Mouse (Mus musculus): Measurements from ENCODE around the gene Gtse1.
"Not testable (repeated sequence)": the region's sequence is repeated elsewhere in the genome, so short reads cannot be mapped to it uniquely, and the experiment has no call there.

The Gtse1 gene

DNA sequence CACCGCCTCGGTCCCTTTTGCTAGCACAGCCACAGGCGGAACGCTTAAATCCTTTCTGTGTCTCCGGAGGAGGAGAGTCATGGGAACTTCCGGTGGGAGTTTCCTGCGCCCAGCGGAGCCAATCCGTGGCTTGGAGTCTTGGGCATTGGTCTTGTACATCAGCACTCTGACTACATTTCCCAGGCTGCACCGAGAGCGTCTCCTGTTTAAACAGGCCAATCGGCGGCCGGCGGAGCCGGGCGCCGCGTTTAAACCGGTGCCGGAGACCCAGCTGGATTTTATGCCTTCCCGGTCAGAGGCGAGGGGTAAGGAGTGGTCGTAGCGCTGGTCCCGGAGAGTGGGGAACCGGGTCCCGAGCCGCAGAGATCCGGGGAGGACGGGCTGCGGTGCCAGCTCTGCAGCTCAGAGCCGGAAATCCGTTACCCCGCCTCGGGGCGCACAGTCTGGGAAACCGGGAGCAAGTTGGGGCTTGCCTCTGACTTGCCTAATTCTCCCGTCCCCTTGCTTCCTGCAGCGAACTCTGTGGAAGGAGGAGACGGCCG is at the start of gene Gtse1:
TSS of gene Gtse1 (plus strand) at position 256 of the 542 bp plus-strand sequence.
- peak; percentile 96 for DNase-seq (ENCODE audit: low spot score)

- no peak for DNase-seq (ENCODE audit: low spot score)
These were observed 49.1 kb upstream of the Gtse1 start for GRCm38 (mm10) chr15:85810462-85810805.

DNA sequence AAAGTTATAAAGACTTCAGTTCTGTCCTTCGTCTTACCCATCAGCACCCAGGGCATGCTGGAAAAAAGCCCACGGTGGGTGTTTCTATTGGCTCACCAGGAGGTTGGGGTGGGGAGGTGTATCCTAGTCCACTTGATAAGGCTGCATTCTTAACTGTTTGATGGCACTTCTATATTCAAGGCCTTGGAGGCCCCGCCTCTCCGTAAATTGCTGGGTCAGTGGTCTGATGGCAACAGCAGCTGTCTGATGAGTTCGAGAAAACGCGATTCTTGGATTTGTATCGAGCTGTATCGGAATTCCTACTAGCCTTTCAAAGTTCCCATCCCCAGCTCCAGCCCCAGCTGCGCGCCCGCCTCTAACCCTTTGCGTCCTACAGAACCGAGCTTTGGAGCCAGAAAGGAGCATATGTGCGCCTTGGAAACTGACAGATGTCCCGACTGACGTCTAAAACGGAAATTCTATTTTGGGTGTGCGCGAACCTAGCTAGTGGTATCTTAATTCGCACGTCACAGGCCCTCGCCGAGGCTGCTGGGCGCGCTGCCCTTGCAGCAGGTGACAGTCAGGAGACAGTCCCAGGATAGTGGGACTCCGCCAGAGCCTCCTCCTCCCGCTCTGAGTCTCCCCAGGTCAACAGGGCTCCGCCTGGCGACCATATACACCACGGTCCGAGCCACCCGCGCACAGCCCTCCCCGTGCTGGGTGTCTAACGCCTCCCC is 48.6 kb upstream of the Gtse1 start:
- peak; percentile 41 for DNase-seq (ENCODE audit: low spot score)

DNA sequence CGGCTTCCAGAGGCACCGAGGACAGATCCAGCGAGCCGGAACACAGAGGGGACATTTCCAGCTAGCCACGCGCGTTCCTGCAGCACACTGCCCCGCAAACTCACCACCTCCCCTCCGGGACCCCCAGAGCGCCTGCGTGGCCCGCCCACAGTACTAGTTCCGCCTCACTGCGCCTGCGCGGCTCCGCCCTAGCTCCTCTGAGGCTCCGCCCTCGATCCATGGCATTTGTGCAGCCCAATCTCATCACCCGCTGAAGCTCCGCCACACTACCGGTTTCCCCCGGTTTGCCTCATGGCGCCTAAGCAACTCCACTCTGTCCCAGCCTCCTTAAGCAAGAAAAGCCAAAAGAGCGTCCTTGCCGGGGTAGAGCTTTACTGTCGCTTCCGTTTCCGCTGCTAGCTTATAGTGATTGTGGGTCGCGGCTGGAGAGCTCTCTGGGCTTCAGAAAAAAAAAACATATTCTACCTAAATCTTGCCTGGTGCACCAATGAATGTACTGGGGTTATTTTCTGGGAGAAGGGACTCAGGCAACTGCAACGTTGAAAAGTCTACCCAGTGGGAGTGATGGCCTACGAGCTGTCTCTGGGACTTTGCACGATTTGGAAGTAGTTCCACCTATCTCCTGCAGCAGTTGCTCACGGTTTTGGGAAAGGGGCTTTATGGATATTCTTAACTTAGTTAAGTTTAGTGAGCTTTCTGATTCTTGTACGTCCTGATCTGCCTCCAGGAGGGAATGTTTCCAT is 47.8 kb upstream of the Gtse1 start, which contains the start of gene Cdpf1:
TSS of gene Cdpf1 (minus strand) at position 163 of the 743 bp plus-strand sequence.
- DNase-seq (ENCODE audit: low spot score), result peak; percentile 96

DNA sequence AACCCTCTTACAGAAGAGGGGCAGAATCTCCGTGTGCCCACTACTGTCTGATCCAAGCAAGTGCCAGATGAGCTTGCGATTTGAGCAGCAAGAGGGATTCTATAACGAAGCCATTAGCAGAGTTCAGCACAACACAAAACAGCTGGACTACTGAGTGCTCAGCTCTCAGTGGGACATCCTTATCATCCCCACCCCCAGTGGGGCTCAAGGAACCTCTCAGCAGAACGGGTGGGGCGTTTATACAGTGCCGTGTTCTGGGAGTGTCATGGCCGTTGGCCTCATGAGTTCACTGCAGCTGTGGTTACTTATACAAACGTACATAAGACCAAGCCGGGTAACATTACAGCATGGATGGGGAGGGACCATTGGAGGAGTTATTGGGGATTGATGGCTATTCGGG is 46.1 kb upstream of the Gtse1 start:
- no peak for DNase-seq (ENCODE audit: low spot score)

DNA sequence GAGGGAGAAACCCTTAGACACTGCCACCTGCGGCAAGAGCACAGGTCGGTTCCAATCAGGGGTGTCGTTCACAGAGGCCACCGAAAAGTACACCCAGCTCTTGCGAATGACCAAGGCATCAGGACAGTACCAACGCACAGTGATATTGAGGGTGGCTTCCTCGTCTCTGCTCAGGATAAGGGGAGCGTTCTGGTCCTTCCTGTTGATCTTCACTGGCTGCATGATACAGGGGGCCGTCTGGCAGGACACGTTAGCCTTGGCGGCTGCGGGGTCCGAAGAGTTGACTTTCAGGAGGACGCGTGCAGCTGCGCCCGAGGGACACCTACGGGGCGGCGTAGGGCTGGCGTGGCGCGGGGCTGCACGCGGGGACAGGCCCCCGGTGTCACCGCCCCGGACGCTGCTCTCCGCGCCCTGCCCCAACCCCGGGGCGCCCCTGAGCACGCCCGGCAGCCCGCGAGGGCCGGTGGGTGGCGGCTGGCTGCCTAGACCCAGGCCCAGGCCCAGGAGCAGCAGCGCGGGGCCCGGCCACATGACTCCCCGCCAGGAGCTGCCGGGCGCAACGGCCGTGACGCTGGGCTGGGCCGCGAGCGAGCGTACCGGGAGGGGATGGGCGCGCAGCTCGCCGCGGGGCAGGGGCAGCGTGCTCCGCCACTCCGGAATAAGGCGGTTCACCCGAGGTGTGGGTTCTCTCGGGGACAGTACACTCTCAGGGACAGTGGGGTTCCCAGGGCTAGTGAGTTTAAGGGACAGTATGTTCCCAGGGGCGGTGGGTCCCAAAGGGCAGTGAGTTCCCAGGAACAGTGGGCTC is 38.1 kb upstream of the Gtse1 start, which contains the start of gene Pkdrej:
TSS of gene Pkdrej (minus strand) at position 532 of the 808 bp plus-strand sequence.
- no peak for DNase-seq (ENCODE audit: low spot score)

DNA sequence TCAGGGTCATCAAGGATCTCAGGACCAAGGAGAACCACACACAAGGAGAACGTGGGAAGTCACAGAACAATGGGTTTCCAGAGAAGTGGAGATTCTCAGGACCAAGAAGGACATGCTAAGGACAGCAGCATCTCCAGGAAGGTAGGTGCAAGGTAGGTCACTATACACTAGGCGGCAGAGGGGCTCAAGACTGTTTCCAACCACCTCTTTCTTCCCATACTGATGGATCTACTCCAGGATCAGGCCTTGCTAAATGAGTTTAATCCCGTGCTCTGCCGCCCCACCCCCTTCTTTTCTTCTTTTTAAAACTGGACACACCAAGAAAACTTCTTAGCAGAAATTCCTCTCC is 37.6 kb upstream of the Gtse1 start:
- no peak for DNase-seq (ENCODE audit: low spot score)

DNA sequence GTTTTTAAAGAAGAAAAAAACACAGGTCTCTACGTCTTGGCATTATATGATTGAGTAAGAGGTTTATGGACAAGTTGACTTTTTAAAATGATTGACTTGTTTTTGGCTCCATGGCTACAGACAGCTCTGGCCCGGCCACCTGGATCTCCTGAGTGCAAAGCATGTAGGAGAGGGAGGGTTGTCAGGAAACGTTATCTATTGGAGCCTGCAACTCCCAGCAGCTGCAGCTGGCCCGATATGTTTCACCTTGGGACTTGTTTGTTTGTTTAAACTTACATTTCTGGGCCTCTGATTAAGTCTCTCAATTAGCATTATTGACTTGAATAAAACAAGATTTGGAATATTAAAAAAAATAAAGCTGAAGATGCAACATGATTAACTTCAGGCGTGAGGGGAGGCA is 32.9 kb upstream of the Gtse1 start:
- DNase-seq (ENCODE audit: low spot score), result no peak

GRCm38 (mm10) chr15:85828071-85828470 is 31.5 kb upstream of the Gtse1 start:
- DNase-seq (ENCODE audit: low spot score), result no peak

GRCm38 (mm10) chr15:85829470-85829869 is 30.1 kb upstream of the Gtse1 start:
- DNase-seq (ENCODE audit: low spot score), result no peak

DNA sequence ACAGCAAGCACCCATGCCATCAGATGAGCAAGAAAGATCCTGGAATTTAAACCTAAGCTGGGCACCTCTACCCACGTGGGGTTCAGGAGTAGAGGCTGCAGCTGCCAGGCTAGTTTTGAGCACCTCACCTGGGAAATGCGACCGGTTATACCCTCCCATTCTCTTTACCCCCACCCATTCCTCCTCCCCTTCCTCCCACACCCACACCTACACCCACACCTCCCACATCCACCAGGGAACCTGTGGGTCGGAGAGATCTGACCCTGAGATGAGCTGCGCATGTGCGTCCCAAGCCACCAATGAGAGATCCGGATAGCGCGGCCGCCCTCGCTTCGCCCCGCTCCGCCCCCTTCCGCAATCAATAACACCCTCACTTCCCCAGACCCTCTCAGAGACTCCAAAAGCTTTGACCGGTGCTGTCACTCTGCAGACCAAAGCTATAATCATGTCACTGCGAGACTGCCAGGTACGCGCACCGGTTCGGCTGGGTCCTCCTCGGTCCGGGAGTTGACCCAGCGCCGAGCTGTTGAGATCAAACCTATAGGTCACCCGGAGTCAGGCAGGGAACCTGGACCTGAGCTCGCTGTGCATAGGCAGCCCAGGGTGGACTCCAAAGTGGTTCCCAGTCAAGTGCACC is 27.5 kb upstream of the Gtse1 start, which contains the start of gene Ttc38:
TSS of gene Ttc38 (plus strand) at position 353 of the 637 bp plus-strand sequence.
- DNase-seq (ENCODE audit: low spot score), result peak; percentile 77

GRCm38 (mm10) chr15:85832599-85832998 is 26.9 kb upstream of the Gtse1 start:
- DNase-seq (ENCODE audit: low spot score), result no peak

DNA sequence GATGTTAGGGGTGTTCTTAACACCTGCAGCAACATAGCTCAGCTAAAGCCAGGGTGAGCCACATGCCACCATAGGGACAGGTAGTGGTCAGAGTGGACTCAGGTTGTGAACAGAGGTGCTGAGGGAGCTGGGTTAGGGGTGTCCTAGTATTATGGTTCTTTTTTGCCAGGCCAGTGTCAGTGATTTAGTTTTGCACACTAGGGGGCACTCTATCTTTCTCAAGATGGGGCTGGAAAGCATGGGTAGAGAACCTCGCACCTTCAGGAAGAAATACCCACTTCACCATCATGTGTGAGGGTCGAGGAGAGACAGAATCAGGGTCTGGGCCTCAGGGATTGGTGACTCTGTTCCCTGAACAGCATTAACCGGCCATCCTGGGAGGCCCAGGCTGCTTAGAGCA is 24.2 kb upstream of the Gtse1 start:
- DNase-seq (ENCODE audit: low spot score), result no peak

DNA sequence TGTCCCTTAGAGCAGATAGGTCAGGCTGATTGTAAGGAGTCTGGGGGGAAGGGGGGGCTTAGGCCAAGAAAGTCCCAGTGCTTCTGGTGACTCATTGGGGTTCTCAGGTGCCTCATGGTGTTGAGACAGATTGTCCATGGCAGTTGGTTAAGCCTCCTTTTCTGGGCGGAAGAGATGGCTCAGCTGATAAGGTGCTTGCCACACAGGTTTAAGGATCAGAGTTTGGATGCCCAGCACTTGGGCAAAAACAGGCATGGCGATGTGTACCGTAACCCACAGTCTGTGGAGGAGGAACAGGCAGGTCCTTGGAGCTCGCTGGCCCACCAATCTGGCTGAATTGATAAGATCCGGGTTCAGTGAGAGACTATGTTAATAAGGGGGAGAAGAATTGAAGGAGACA is 22.7 kb upstream of the Gtse1 start:
- no peak for DNase-seq (ENCODE audit: low spot score)

DNA sequence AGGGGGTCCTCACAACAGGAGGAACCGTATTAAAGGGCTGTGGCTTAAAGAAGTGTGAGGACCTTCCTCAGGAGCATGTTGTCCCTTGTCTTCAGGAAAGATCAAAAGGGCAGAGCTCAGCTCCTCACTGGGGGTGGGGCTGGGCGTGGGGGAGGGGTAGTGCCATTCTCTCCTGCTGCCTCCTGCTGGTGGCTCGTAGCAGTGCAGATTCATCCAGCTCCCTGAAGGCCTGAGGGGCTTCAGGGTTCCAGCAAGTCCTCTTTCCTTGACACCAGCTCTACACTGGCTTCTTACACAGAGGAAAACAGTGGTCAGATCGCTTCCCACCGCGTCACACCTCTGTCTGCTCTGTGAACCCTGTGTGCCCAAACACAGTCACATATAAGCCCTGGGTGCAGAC is 18.6 kb upstream of the Gtse1 start:
- DNase-seq (ENCODE audit: low spot score), result no peak

DNA sequence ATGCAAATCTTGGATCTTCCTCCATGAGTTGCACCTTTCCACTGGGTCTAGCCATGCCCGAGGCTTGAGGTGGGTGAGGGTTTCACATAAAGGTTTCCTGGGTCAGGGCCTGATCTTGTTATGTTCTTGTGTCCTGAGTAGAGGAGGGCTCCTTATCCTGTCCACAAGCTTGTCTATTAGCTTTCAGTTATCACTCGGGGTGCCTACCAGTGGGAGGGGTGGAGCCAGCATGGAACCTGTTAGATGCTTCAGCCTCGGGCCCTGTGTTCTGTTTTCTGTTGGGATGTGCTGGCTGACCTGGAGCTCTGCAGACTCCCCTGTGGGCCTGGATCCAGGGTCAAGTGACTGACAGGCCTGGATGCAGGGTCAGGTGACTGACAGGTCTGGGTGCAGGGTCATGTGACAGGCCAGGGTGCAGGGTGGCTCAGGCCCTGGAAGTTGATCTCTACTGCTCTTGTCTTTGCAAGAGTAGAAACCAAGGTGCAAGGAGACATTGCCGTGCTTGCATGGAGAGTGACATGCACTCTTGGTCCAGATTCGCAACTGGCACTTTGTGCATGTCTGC is 17.7 kb upstream of the Gtse1 start:
- no peak for DNase-seq (ENCODE audit: low spot score)

DNA sequence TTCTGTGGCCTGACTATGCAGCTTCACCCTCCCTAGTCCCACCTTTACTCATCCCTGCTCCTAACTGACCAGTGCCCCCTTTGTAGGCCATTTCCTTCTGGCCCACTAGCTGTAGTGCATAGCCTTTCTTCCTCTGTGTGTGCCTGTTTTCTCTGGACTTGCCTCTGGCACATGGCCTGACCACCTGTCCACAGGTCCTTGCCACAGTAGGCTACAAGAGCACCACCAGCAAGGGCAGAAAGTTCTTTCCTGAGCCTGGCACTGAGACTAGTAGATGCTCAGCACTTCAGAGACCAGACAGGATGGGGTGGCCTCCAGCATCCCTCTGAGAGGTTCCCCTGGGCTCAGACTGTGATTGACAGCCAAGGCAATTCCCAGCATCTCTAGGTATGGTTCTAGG is 14.5 kb upstream of the Gtse1 start:
- no peak for DNase-seq (ENCODE audit: low spot score)

DNA sequence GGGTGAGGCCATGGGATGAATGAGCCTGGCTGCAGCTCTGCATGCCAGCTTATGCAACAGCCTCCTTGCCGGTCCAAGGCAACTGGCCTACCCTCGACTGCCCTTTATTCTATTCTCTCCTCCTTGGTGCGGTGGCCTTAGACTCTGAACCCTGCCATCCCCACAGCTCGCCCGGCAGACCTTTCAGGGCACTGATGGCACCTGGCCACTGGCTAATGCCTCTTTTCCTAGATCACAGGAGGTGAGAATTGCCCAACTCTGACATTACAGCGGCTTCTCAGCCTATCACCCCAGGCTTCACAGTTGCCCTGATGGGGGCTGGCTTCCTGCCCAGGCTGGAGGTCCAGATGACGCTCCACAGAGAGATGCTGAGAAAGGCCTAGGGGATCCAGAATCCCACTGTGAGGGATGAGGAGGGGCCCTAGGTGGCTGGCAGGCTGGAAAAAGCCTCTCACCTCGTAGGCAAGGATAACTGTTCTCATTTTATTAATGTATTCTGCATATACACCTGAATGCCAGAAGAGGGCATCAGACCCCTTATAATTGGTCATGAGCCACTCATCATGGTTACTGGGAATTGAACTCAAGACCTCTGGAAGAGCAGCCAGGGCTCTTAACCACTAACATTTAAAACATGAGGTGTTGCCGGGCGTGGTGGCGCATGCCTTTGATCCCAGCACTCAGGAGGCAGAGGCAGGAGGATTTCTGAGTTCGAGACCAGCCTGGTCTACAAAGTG is 7.7 kb upstream of the Gtse1 start:
- no peak for DNase-seq (ENCODE audit: low spot score)

- DNase-seq (ENCODE audit: low spot score), result no peak
These were observed 510 bp upstream of the Gtse1 start for GRCm38 (mm10) chr15:85858980-85859489.

GRCm38 (mm10) chr15:85865913-85866312 is 6.4 kb downstream of the Gtse1 start:
- DNase-seq (ENCODE audit: low spot score), result not testable (repeated sequence)

DNA sequence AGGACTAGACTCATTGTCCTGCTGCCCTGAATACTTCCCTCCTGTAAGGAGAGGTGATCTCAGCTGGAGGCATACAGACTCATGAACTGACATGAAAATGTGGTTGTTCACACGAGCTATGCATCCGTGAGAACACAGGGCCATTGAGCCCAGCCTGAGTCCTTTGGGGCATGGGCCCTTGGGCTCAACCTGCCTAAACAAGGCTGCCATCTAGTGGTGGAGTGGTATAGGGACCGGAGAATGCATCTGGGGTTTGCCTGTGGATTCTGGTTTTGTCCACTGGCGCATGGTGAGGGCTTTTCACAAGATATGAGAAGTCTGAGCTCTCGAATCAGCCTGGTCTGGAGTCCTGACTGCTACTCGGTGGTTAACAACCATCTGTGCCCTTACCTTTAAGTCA is 8.2 kb downstream of the Gtse1 start:
- DNase-seq (ENCODE audit: low spot score), result peak; percentile 54
